Mouse (Mus musculus): Measurements from ENCODE around the gene Aloxe3. TPM values are rescaled to one million over a fixed set of nuclear protein-coding genes. Genes with fewer than 3 reads are reported as not detected.

Aloxe3 gene
- polyA plus RNA-seq, 1 experiment, result 0.01 TPM

- no peak overlapping the region for H3ac ChIP-seq (ENCODE audit: control insufficient read depth, insufficient read length)
- H3K4me2 ChIP-seq (ENCODE audit: low read depth), result no peak overlapping the region
- H3K79me2 ChIP-seq (ENCODE audit: control insufficient read depth, insufficient read depth), result no peaks in the 10 kb centered on the region
- TF ChIP-seq REST (IDR thresholded peaks at IDR 0.05; ENCODE audit: insufficient read depth, insufficient read length), result no peak
- no peak for TF ChIP-seq MYOG (IDR thresholded peaks at IDR 0.05; ENCODE audit: control insufficient read depth in 1 of 3, insufficient read depth in 1 of 3, insufficient read length in 2 of 3, low read depth in 2 of 3)
- TF ChIP-seq POLR2AphosphoS2 (IDR thresholded peaks at IDR 0.05; ENCODE audit: insufficient read length, low read depth), result no peak
- TF ChIP-seq USF1 (IDR thresholded peaks at IDR 0.05; ENCODE audit: low read depth), result no peak
- TF ChIP-seq E2F4 (IDR thresholded peaks at IDR 0.05; ENCODE audit: insufficient read depth), result no peak
- TF ChIP-seq POLR2A (IDR thresholded peaks at IDR 0.05; ENCODE audit: insufficient read length, low read depth), result no peak
- no peak for TF ChIP-seq MYOD1 (IDR thresholded peaks at IDR 0.05; ENCODE audit: control insufficient read depth in 1 of 3, insufficient read length in 2 of 3, low read depth in 2 of 3)
- no peak for TF ChIP-seq CEBPB (IDR thresholded peaks at IDR 0.05; ENCODE audit: insufficient read depth, poor library complexity, severe bottlenecking)
- no peak for TF ChIP-seq SRF (IDR thresholded peaks at IDR 0.05; ENCODE audit: control insufficient read depth, insufficient read length, low read depth)
- H3K36me3 ChIP-seq (ENCODE audit: control insufficient read depth, insufficient read depth), result peaks cover 36% of the 10 kb centered on the region
- H3K4me3 ChIP-seq, result no peak overlapping the region
- H3K27me3 ChIP-seq (ENCODE audit: control insufficient read depth, insufficient read depth, insufficient read length), result no peaks in the 10 kb centered on the region
These were observed 18.9 kb upstream of the Aloxe3 start for GRCm38 (mm10) chr11:69106842-69107241.

GRCm38 (mm10) chr11:69107676-69108075 is 18.0 kb upstream of the Aloxe3 start:
- Histone ChIP-seq H3K4me3 (no peak overlapping the region), H3K36me3 (ENCODE audit: control insufficient read depth, insufficient read depth) (peaks cover 31% of the 10 kb centered on the region), H3K4me2 (ENCODE audit: low read depth) (no peak overlapping the region), H3K27me3 (ENCODE audit: control insufficient read depth, insufficient read depth, insufficient read length) (no peaks in the 10 kb centered on the region), H3ac (ENCODE audit: control insufficient read depth, insufficient read length) (no peak overlapping the region), H3K79me2 (ENCODE audit: control insufficient read depth, insufficient read depth) (no peaks in the 10 kb centered on the region)
- TF ChIP-seq MYOG (IDR thresholded peaks at IDR 0.05; ENCODE audit: control insufficient read depth in 1 of 3, insufficient read depth in 1 of 3, insufficient read length in 2 of 3, low read depth in 2 of 3) (no peak), POLR2AphosphoS2 (IDR thresholded peaks at IDR 0.05; ENCODE audit: insufficient read length, low read depth) (peak; percentile 14)

GRCm38 (mm10) chr11:69108223-69108622 is 17.5 kb upstream of the Aloxe3 start:
- H3K4me3 ChIP-seq, result no peak overlapping the region
- no peak overlapping the region for H3ac ChIP-seq (ENCODE audit: control insufficient read depth, insufficient read length)
- TF ChIP-seq TCF12 (IDR thresholded peaks at IDR 0.05; ENCODE audit: insufficient read depth, poor library complexity, severe bottlenecking) (no peak), USF1 (IDR thresholded peaks at IDR 0.05; ENCODE audit: low read depth) (no peak), CEBPB (IDR thresholded peaks at IDR 0.05; ENCODE audit: insufficient read depth, poor library complexity, severe bottlenecking) (no peak), POLR2AphosphoS2 (IDR thresholded peaks at IDR 0.05; ENCODE audit: insufficient read length, low read depth) (no peak), E2F4 (IDR thresholded peaks at IDR 0.05; ENCODE audit: insufficient read depth) (no peak), TCF3 (IDR thresholded peaks at IDR 0.05; ENCODE audit: insufficient read length, low read depth) (no peak), MAX (IDR thresholded peaks at IDR 0.05; ENCODE audit: low read depth) (no peak), SRF (IDR thresholded peaks at IDR 0.05; ENCODE audit: control insufficient read depth, insufficient read length, low read depth) (no peak), MYOD1 (IDR thresholded peaks at IDR 0.05; ENCODE audit: control insufficient read depth in 1 of 3, insufficient read length in 2 of 3, low read depth in 2 of 3) (no peak), REST (IDR thresholded peaks at IDR 0.05; ENCODE audit: insufficient read depth, insufficient read length) (no peak), POLR2A (IDR thresholded peaks at IDR 0.05; ENCODE audit: insufficient read length, low read depth) (no peak), MYOG (IDR thresholded peaks at IDR 0.05; ENCODE audit: control insufficient read depth in 1 of 3, insufficient read depth in 1 of 3, insufficient read length in 2 of 3, low read depth in 2 of 3) (no peak)
- H3K79me2 ChIP-seq (ENCODE audit: control insufficient read depth, insufficient read depth), result no peaks in the 10 kb centered on the region
- no peak overlapping the region for H3K4me2 ChIP-seq (ENCODE audit: low read depth)
- peaks cover 26% of the 10 kb centered on the region for H3K36me3 ChIP-seq (ENCODE audit: control insufficient read depth, insufficient read depth)
- H3K27me3 ChIP-seq (ENCODE audit: control insufficient read depth, insufficient read depth, insufficient read length), result no peaks in the 10 kb centered on the region

GRCm38 (mm10) chr11:69109032-69109900 is 16.4 kb upstream of the Aloxe3 start:
- Histone ChIP-seq H3K4me3 (no peak overlapping the region), H3K27me3 (ENCODE audit: control insufficient read depth, insufficient read depth, insufficient read length) (no peaks in the 10 kb centered on the region), H3ac (ENCODE audit: control insufficient read depth, insufficient read length) (no peak overlapping the region), H3K36me3 (ENCODE audit: control insufficient read depth, insufficient read depth) (peaks cover 17% of the 10 kb centered on the region), H3K79me2 (ENCODE audit: control insufficient read depth, insufficient read depth) (no peaks in the 10 kb centered on the region), H3K4me2 (ENCODE audit: low read depth) (no peak overlapping the region)
- TF ChIP-seq CEBPB (IDR thresholded peaks at IDR 0.05; ENCODE audit: insufficient read depth, poor library complexity, severe bottlenecking) (no peak), MYOG (IDR thresholded peaks at IDR 0.05; ENCODE audit: control insufficient read depth in 1 of 3, insufficient read depth in 1 of 3, insufficient read length in 2 of 3, low read depth in 2 of 3) (no peak), POLR2AphosphoS2 (IDR thresholded peaks at IDR 0.05; ENCODE audit: insufficient read length, low read depth) (peak; percentile 9), USF1 (IDR thresholded peaks at IDR 0.05; ENCODE audit: low read depth) (no peak), REST (IDR thresholded peaks at IDR 0.05; ENCODE audit: insufficient read depth, insufficient read length) (no peak), MAX (IDR thresholded peaks at IDR 0.05; ENCODE audit: low read depth) (no peak), MYOD1 (IDR thresholded peaks at IDR 0.05; ENCODE audit: control insufficient read depth in 1 of 3, insufficient read length in 2 of 3, low read depth in 2 of 3) (no peak)

All from myocyte (in vitro differentiated cells).